Mouse (Mus musculus) testis, postnatal 14 days (tissue): ENCODE measurements around the gene Scn1a.

Experiments used
- DNase-seq: peaks from one replicate; pipeline ENCODE4 v3.0.0; 2021; ENCODE audit warnings: low spot score

Scn1a gene

GRCm38 (mm10) chr2:66440711-66441110 lies at the start of gene Scn1a:
TSS of gene Scn1a (minus strand) at chr2:66440840.
- no peak for DNase-seq

DNA sequence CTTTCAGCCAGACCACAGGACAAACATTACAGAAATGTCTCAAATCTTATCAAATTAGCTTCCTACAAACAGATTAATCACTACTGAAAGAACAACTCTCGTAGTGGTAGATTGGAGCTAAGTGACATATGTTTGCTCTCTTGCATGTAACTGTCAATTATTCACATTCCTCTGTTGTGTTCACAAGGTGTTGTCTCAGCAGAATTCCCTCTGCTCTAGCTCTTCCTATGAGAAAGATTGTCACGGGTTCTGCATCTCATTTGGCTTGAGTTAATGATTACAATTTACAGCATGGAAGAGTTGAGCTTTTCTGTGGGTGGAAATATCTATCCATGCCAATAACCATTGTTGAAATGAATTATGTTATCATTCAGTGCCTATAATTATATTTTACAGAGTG lies 37.8 kb upstream of the Scn1a start:
- DNase-seq = no peak

- no peak for DNase-seq
These were observed 32.7 kb upstream of the Scn1a start for GRCm38 (mm10) chr2:66473181-66473822.

- DNase-seq = no peak
These were observed 24.8 kb upstream of the Scn1a start for GRCm38 (mm10) chr2:66465484-66465883.

- DNase-seq = no peak
These were observed 24.3 kb upstream of the Scn1a start for GRCm38 (mm10) chr2:66464874-66465458.

DNA sequence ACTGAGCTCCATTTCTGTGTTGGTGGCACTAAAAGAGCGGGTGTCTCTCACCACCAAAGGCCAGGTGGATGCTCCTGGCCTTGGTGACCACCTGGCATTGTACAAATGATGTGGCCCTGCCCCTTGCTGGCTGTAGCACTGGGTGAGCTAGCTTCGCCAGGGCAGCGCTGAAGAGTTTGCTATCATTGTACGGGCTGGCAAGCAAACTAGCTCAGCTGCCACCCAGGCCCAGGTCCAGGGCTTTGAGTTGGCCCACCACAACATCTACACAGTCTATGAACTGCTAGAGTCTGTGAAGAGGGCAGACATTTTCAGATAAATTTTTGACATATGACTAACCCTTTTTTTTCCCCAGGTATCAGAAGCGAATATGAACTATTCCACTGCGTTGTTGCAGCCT lies 23.3 kb upstream of the Scn1a start:
- no peak for DNase-seq

DNA sequence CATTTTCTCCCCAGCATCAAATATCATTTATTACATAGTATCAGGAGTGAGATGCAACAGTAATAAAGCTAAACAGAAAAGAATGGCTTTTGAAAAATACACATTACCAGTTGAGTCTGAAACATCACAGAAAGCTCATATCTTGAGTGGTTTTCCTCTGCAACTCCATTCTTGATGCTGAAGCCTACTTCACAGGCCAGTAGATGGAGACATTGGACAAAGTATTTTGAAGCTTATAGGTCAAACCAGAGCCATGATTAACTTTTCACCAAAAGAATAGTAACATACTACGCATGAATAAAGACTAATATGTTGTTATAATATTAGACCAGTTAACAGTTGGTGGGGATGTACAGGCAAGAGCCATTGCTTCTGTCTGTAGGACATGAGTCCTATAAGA lies 21.8 kb upstream of the Scn1a start:
- DNase-seq = no peak

GRCm38 (mm10) chr2:66439764-66440471 lies 722 bp downstream of the Scn1a start:
- DNase-seq = peak; percentile 3

DNA sequence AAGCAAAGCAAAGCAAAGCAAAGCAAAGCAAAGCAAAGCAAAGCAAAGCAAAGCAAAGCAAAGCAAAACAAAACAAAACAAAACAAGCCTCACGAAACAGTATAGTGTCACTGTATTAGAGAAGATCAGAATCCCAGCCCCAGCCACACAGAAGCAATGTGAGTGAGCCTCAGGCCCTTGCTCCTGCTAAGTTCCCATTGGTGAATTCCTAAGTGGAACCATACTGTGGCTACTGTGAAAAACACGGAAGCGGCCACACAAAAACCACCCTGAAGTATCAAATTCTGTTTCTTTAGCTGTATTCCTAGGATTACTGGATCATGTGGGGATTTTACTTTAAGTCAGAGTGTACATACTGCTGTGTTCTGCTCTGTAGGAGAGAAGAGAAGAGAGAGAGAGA lies 4.4 kb downstream of the Scn1a start:
- DNase-seq = no peak

DNA sequence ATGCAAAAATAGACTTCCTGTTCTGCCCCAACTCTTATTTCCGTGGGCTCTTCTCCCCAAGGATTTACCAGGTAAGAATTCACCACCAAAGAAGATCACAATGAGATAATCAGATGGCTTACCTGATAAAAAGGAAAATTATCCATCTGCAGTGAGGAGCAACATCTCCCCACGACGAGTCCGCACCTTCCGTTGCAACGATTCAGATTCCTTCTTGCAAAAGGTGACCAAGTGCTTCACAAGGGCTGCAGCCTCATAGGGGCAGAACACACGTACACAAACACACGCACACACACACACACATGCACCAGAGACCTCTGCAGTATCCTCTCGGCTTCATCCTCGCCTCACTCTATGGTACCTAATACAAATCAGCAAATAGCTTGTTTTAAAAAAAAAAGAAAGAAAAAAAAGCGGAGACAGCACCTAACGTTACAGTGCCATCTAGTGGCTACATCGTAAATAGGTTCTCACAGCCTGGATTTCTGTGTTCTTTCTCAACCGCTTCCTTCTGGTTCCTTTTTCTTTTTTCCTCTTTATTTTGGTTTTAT lies 30.8 kb downstream of the Scn1a start:
- DNase-seq = peak; percentile 13

DNA sequence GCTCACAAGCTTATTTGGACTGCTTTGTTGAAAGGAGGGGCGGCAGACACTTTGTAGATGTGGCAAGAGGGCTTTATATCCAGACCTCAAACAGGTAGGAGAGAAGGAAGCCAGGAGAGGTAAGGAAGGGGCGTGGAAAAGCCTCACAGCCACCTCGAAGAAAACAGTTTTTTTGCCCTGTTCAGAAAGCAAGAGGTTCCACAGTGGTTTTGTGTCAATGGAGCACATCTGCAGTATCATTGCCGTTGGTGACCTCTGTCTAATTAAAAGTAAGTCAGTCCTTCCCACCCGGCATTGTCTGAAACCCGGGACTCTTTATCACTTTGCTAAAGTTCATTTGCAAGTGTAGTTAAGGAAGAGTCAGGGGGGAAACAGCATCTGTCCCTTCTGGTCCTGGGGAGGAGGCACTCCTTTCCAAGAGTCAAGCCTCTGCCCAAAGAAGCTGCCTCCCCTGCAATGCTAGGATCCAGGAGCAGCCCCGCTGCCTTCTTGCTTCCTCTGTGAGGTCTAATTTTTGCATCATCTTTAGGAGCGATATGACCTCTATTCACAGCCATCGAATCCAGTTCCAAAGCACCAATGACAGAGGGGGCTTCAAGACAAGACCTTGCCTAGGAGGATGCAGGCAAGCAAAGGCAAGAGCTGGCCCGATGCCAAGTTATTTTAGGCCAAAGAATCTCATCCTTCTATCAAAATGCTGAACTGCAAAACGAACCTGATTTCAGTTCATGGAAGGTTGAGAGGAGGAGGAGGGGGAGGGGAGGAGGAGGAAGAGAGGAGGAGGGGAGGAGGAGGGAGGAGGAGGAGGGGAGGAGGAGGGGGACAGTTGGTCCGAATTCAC lies 31.5 kb downstream of the Scn1a start:
- DNase-seq = no peak

- no peak for DNase-seq
These were observed 32.2 kb downstream of the Scn1a start for GRCm38 (mm10) chr2:66408456-66408855.

- no peak for DNase-seq
These were observed 48.1 kb downstream of the Scn1a start for GRCm38 (mm10) chr2:66392586-66392985.

DNA sequence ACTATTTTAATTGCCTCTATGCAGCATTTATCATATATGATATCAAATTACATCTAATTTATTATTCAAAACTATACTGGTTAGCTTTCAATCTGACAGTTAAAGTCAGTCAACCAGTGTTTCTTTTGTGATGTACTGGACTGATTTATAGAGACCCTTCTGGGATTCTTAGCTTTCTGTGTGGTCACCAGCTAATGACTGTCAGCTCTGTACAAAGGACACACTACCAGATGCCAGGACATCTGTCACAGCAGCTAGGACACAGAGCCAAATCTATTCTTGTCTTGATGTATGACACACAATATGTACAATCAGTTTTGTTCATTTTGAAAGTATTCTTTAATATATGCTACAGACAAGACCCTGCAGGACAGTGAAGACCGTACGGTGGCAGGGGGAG lies 72.7 kb downstream of the Scn1a start:
- no peak for DNase-seq

DNA sequence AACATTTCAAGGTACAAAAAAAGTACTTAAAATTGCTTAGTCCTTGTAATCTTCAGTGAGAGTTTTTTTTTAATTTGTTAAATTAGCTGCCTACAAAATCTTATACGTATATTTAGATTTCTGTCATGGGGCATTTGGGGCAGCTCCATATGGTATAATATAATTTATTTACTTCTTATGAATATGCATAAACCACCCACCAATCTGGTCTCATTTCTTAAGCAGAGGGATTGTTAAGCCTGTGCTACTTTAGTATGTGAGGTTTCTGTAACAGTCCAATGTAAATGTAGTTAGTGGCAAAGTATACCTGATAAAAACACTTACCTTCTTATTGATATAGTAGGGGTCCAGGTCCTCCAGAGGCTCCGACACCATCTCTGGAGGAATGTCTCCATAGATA lies 90.0 kb downstream of the Scn1a start:
- no peak for DNase-seq

- DNase-seq = no peak
These were observed 94.0 kb downstream of the Scn1a start for GRCm38 (mm10) chr2:66346622-66347021.

DNA sequence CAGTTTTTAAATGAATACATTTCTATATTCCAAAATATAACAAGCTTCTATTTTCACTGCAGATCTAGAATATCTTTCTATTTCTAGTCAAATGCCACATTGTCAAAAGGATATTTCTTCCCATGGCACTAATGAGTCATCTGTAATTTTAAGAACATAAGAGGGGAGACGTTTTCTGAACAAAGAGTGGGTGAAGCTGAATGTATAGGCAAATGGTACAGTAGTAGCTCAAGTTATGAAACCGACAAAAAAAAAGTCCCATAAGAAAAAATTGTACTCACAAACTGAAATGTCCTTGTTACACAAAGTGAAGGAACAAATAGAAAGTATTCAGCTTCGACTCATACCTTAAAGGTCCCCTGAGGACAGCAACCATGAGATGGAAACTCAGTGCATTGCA lies 94.5 kb downstream of the Scn1a start:
- DNase-seq = no peak

DNA sequence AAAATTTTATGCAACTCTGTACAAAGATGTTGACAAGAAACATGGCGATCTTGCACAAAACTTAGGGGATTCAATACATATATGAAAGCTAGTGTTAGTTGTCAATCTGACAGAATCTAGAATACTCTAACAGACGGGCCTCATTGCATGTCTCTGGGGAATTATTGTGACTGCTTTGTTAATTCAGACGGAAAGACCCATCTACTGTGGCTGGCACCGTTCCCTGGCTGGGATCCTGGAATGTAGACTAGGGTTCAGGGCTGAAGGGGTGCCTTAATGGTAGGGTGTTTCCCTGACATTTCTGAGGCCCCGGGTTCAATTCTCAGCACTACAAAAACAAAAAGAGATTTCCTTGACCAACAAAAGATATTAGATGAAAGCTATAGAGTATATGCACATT lies 103.2 kb downstream of the Scn1a start:
- DNase-seq = no peak

GRCm38 (mm10) chr2:66336396-66336795 lies 104.2 kb downstream of the Scn1a start:
- DNase-seq = no peak

- DNase-seq = no peak
These were observed 168.1 kb downstream of the Scn1a start for GRCm38 (mm10) chr2:66272551-66272950.

GRCm38 (mm10) chr2:66256220-66257131 lies 184.2 kb downstream of the Scn1a start, which contains the start of gene Ttc21b:
TSS of gene Ttc21b (minus strand) at chr2:66256617.
- peak; percentile 98 for DNase-seq
